Mouse (Mus musculus) megakaryocyte, embryonic 14.5 days (primary cell): ENCODE data around the gene Tmem219.

Source experiments
- FLI1 ChIP-seq: IDR thresholded peaks from 2 replicates; pipeline ENCODE4 v1.6.1; 2012; ENCODE audit warnings: low read length, inconsistent platforms, mixed read lengths
- GATA1 ChIP-seq: IDR thresholded peaks from 3 replicates; pipeline ENCODE4 v1.6.1; 2012; ENCODE audit warnings: mixed read lengths, low read length, inconsistent platforms, borderline replicate concordance

- no peak for TF ChIP-seq GATA1
- no peak for TF ChIP-seq FLI1
Measured at GRCm38 (mm10) chr7:126963548-126964286, 41.0 kb upstream of the Tmem219 start.
